Mouse (Mus musculus) megakaryocyte, embryonic 14.5 days (primary cell): Measurements from ENCODE around the gene Capn1.

Source experiments
- FLI1 ChIP-seq: IDR thresholded peaks from 2 replicates; pipeline ENCODE4 v1.6.1; 2012; ENCODE audit warnings: low read length, inconsistent platforms, mixed read lengths
- GATA1 ChIP-seq: IDR thresholded peaks from 3 replicates; pipeline ENCODE4 v1.6.1; 2012; ENCODE audit warnings: mixed read lengths, low read length, inconsistent platforms, borderline replicate concordance

DNA sequence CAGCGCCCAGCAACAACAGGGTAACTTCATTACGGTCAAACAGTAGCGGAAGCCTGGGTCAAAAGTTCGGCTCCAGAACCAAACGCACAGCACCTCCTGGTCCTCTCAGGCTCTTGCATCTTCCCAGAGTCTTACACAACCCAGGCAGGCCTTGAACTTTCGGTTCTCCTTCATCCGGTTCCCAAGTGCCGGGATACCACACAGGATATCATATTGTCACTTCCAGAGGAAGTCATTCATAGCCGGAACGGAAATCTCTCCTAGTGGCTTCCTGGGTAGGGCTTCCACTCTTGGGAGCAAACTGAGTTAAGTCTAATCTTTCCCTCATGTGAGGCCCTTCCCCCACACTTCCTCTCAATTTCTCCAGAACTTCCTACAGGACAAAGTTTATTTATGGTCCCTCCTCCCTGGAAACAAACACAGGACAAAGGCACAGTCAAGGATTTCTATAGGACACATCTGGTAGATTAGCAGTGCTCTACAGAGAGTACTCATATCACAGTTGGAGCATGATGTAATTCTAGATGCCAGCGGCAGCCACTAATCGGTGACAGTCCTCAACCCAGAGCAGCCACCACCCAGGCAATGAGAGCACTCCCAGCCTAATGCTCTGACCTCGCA, 63.5 kb downstream of the Capn1 start:
- TF ChIP-seq GATA1 = no peak
- TF ChIP-seq FLI1 = no peak
